Mouse (Mus musculus): Measurements from ENCODE around the gene Dnajc30. TPM values are rescaled to one million over a fixed set of nuclear protein-coding genes. Genes with fewer than 3 reads are reported as not detected.

Dnajc30 gene
- total and polyA plus RNA-seq, 2 experiments from 2014 or later = 21.4 to 52.8 TPM

- Histone ChIP-seq H3K27me3 (ENCODE audit: insufficient read depth, low read length) (no peaks in the 10 kb centered on the region; the same call in 1 of the 2 replicates), H3K4me3 (ENCODE audit: low read depth, low read length) (no peak overlapping the region), H3K27ac (ENCODE audit: low read depth, low read length) (no peak overlapping the region), H3K9me3 (ENCODE audit: low read length) (no peaks in the 10 kb centered on the region), H3K4me2 (ENCODE audit: low read depth, low read length, poor library complexity, severe bottlenecking) (no peak overlapping the region), H3K9ac (replicated peaks; ENCODE audit: low read length, poor library complexity, severe bottlenecking) (no peak overlapping the region), H3K4me1 (ENCODE audit: insufficient read depth, low read length) (no peaks in the 10 kb centered on the region), H3K36me3 (ENCODE audit: insufficient read depth, low read length) (no peaks in the 10 kb centered on the region)
- no peak for ATAC-seq (ENCODE audit: low FRiP score)
- no peak for DNase-seq (ENCODE audit: low spot score)
- no peak for TF ChIP-seq CTCF (IDR thresholded peaks at IDR 0.05)
- WGBS = 90% methylated on average over 5 of the region's 5 CpGs
Observed at GRCm38 (mm10) chr5:135080539-135080938, 16.5 kb downstream of the Dnajc30 start.

- no peaks in the 10 kb centered on the region for H3K9me3 ChIP-seq (ENCODE audit: low read length)
- TF ChIP-seq CTCF (IDR thresholded peaks at IDR 0.05) = no peak
- no peak overlapping the region for H3K27ac ChIP-seq (ENCODE audit: low read depth, low read length)
- no peaks in the 10 kb centered on the region for H3K4me1 ChIP-seq (ENCODE audit: insufficient read depth, low read length)
- H3K27me3 ChIP-seq (ENCODE audit: insufficient read depth, low read length) = peaks cover 32% of the 10 kb centered on the region
- H3K36me3 ChIP-seq (ENCODE audit: insufficient read depth, low read length) = no peaks in the 10 kb centered on the region
- no peak overlapping the region for H3K4me3 ChIP-seq (ENCODE audit: low read depth, low read length)
- DNase-seq (ENCODE audit: low spot score) (no peak), ATAC-seq (ENCODE audit: low FRiP score) (no peak)
- no peak overlapping the region for H3K9ac ChIP-seq (replicated peaks; ENCODE audit: low read length, poor library complexity, severe bottlenecking)
- H3K4me2 ChIP-seq (ENCODE audit: low read depth, low read length, poor library complexity, severe bottlenecking) = no peak overlapping the region
- WGBS = 73% methylated on average over 4 of the region's 4 CpGs
Observed at GRCm38 (mm10) chr5:135086871-135087270, 22.9 kb downstream of the Dnajc30 start.

GRCm38 (mm10) chr5:135089653-135090052, 25.7 kb downstream of the Dnajc30 start, which contains the start of gene Mlxipl:
TSS of gene Mlxipl (plus strand) at chr5:135089890.
- DNase-seq (ENCODE audit: low spot score) (no peak), ATAC-seq (ENCODE audit: low FRiP score) (no peak)
- no peak within 1 kb of the TSS for H3K4me2 ChIP-seq (ENCODE audit: low read depth, low read length, poor library complexity, severe bottlenecking)
- peaks cover 32% of the 10 kb centered on the region for H3K27me3 ChIP-seq (ENCODE audit: insufficient read depth, low read length)
- H3K4me3 ChIP-seq (ENCODE audit: low read depth, low read length) = 0 out of 2 replicates have a peak within 1 kb of the TSS, but pooled peaks have one; percentile 6
- H3K9me3 ChIP-seq (ENCODE audit: low read length) = no peaks in the 10 kb centered on the region
- no peak for TF ChIP-seq CTCF (IDR thresholded peaks at IDR 0.05)
- 4% methylated on average over 39 of the region's 39 CpGs for WGBS
- no peaks in the 10 kb centered on the region for H3K36me3 ChIP-seq (ENCODE audit: insufficient read depth, low read length)
- H3K9ac ChIP-seq (replicated peaks; ENCODE audit: low read length, poor library complexity, severe bottlenecking) = no peak within 1 kb of the TSS
- no peaks in the 10 kb centered on the region for H3K4me1 ChIP-seq (ENCODE audit: insufficient read depth, low read length)
- no peak within 1 kb of the TSS for H3K27ac ChIP-seq (ENCODE audit: low read depth, low read length)

GRCm38 (mm10) chr5:135100981-135101380, 37.0 kb downstream of the Dnajc30 start:
- Histone ChIP-seq H3K9me3 (ENCODE audit: low read length) (no peaks in the 10 kb centered on the region), H3K36me3 (ENCODE audit: insufficient read depth, low read length) (no peaks in the 10 kb centered on the region), H3K4me3 (ENCODE audit: low read depth, low read length) (no peak overlapping the region), H3K4me1 (ENCODE audit: insufficient read depth, low read length) (no peaks in the 10 kb centered on the region), H3K27me3 (ENCODE audit: insufficient read depth, low read length) (peaks cover 8% of the 10 kb centered on the region), H3K9ac (replicated peaks; ENCODE audit: low read length, poor library complexity, severe bottlenecking) (no peak overlapping the region), H3K27ac (ENCODE audit: low read depth, low read length) (no peak overlapping the region), H3K4me2 (ENCODE audit: low read depth, low read length, poor library complexity, severe bottlenecking) (no peak overlapping the region)
- ATAC-seq (ENCODE audit: low FRiP score) (no peak), DNase-seq (ENCODE audit: low spot score) (no peak)
- TF ChIP-seq CTCF (IDR thresholded peaks at IDR 0.05) = no peak
- 71% methylated on average over 1 of the region's 1 CpGs for WGBS

- 63% methylated on average over 11 of the region's 11 CpGs for WGBS
- no peak overlapping the region for H3K4me2 ChIP-seq (ENCODE audit: low read depth, low read length, poor library complexity, severe bottlenecking)
- H3K9ac ChIP-seq (replicated peaks; ENCODE audit: low read length, poor library complexity, severe bottlenecking) = no peak overlapping the region
- ATAC-seq (ENCODE audit: low FRiP score) = no peak
- no peaks in the 10 kb centered on the region for H3K4me1 ChIP-seq (ENCODE audit: insufficient read depth, low read length)
- no peaks in the 10 kb centered on the region for H3K9me3 ChIP-seq (ENCODE audit: low read length)
- H3K27me3 ChIP-seq (ENCODE audit: insufficient read depth, low read length) = peaks cover 21% of the 10 kb centered on the region
- H3K36me3 ChIP-seq (ENCODE audit: insufficient read depth, low read length) = no peaks in the 10 kb centered on the region
- DNase-seq (ENCODE audit: low spot score) = no peak
- TF ChIP-seq CTCF (IDR thresholded peaks at IDR 0.05) = peak; percentile 68
- H3K27ac ChIP-seq (ENCODE audit: low read depth, low read length) = no peak overlapping the region
- H3K4me3 ChIP-seq (ENCODE audit: low read depth, low read length) = no peak overlapping the region
Observed at GRCm38 (mm10) chr5:135103999-135104660, 40.1 kb downstream of the Dnajc30 start.

GRCm38 (mm10) chr5:135106758-135107256, 42.8 kb downstream of the Dnajc30 start:
- WGBS = under 1% methylated on average over 44 of the region's 48 CpGs
- DNase-seq (ENCODE audit: low spot score) = peak; percentile 92
- H3K9me3 ChIP-seq (ENCODE audit: low read length) = no peaks in the 10 kb centered on the region
- H3K4me2 ChIP-seq (ENCODE audit: low read depth, low read length, poor library complexity, severe bottlenecking) = peak overlapping the region; percentile 69
- H3K9ac ChIP-seq (replicated peaks; ENCODE audit: low read length, poor library complexity, severe bottlenecking) = no peak overlapping the region
- no peaks in the 10 kb centered on the region for H3K36me3 ChIP-seq (ENCODE audit: insufficient read depth, low read length)
- peaks cover 21% of the 10 kb centered on the region for H3K27me3 ChIP-seq (ENCODE audit: insufficient read depth, low read length)
- ATAC-seq (ENCODE audit: low FRiP score) = peak; percentile 65
- H3K27ac ChIP-seq (ENCODE audit: low read depth, low read length) = no peak overlapping the region
- no peak for TF ChIP-seq CTCF (IDR thresholded peaks at IDR 0.05)
- peak overlapping the region; percentile 42 for H3K4me3 ChIP-seq (ENCODE audit: low read depth, low read length)
- no peaks in the 10 kb centered on the region for H3K4me1 ChIP-seq (ENCODE audit: insufficient read depth, low read length)

All from midbrain, postnatal 0 days (tissue).